Comparison of ENCODE assay signal across 14 mouse cellular contexts in genomic region chr7:87247926-87248325, GRCm38 (mm10). TPM values are rescaled to one million over a fixed set of nuclear protein-coding genes. Genes with fewer than 3 reads are reported as not detected.
DNase-seq lines count a peak whose midpoint lies in the region; ATAC-seq and TF ChIP-seq lines count a peak whose summit lies in the region.
"Had no signal": no experiment of that assay in that cellular context is flagged by ENCODE, and none has a peak within 500 bp of the region (broad histone marks: within the 10 kb centered on the region; RNA-seq: fewer than 3 reads in every experiment).

No protein-coding gene starts in this region.

- 23% methylated on average over 1 of the region's 1 CpGs for WGBS in lung, embryonic 15.5 days
- WGBS in lung, adult 2 months = 21% methylated on average over 1 of the region's 1 CpGs

- peak; percentile 28; the same call in 1 of the 2 replicates for ATAC-seq in lung, embryonic 15.5 days (ENCODE audit: borderline replicate concordance, extremely low read depth, low FRiP score, low TSS enrichment)
- ATAC-seq: intestine, embryonic 15.5 days had no signal

- H3K36me3 ChIP-seq in lung, embryonic 15.5 days = no peaks in the 10 kb centered on the region
- H3K36me3 ChIP-seq: intestine, embryonic 15.5 days; liver, embryonic 15.5 days; midbrain, embryonic 10.5 days had no signal

- H3K27me3 ChIP-seq in lung, embryonic 15.5 days = no peaks in the 10 kb centered on the region
- H3K27me3 ChIP-seq: intestine, embryonic 15.5 days; liver, embryonic 15.5 days had no signal

- intact Hi-C loops in gastrocnemius, adult 2 months (cut with DNase I) = no loop called here

- no peak for TF ChIP-seq POLR2A in lung, adult 2 months (IDR thresholded peaks at IDR 0.05; ENCODE audit: borderline replicate concordance, extremely low read depth, low read depth, low read length)

- H3K9me3 ChIP-seq in lung, embryonic 15.5 days = no peaks in the 10 kb centered on the region
- H3K9me3 ChIP-seq: intestine, embryonic 15.5 days; limb, embryonic 10.5 days; liver, embryonic 15.5 days; midbrain, embryonic 10.5 days had no signal

- H3K4me3 ChIP-seq in gastrocnemius, adult 2 months = peak overlapping the region; percentile 43
- no peak overlapping the region for H3K4me3 ChIP-seq in lung, embryonic 15.5 days
- no peak overlapping the region for H3K4me3 ChIP-seq in lung, adult 2 months (replicated peaks; ENCODE audit: extremely low read depth, low read depth, low read length)
- H3K4me3 ChIP-seq: liver, embryonic 15.5 days; midbrain, embryonic 10.5 days had no signal

- H3K27ac ChIP-seq in gastrocnemius, adult 2 months = no peak overlapping the region
- no peak overlapping the region for H3K27ac ChIP-seq in lung, embryonic 15.5 days
- H3K27ac ChIP-seq: intestine, embryonic 15.5 days; limb, embryonic 10.5 days; liver, embryonic 15.5 days; midbrain, embryonic 10.5 days had no signal

- no peak for TF ChIP-seq CTCF in gastrocnemius, adult 2 months (IDR thresholded peaks at IDR 0.05)
- TF ChIP-seq CTCF in lung, adult 2 months (IDR thresholded peaks at IDR 0.05; ENCODE audit: insufficient read depth, low read length) = no peak

- peaks cover 8% of the 10 kb centered on the region; the same call in 1 of the 2 replicates for H3K4me1 ChIP-seq in lung, embryonic 15.5 days
- H3K4me1 ChIP-seq in lung, adult 2 months (ENCODE audit: control insufficient read depth, insufficient read depth, low read length) = no peaks in the 10 kb centered on the region
- H3K4me1 ChIP-seq: intestine, embryonic 15.5 days; liver, embryonic 15.5 days had no signal

- H3K9ac ChIP-seq in lung, embryonic 15.5 days = no peak overlapping the region
- H3K9ac ChIP-seq: intestine, embryonic 15.5 days; liver, embryonic 15.5 days had no signal

- peak overlapping the region; percentile 72 for H3K4me2 ChIP-seq in lung, embryonic 15.5 days
- H3K4me2 ChIP-seq: liver, embryonic 15.5 days had no signal

- peak; percentile 28 for DNase-seq in gastrocnemius, adult 2 months
- no peak for DNase-seq in gastrocnemius, postnatal 25 days
- no peak for DNase-seq in lung, adult 2 months
- peak; percentile 50 for DNase-seq in kidney, postnatal 14 days
- peak; percentile 25 for DNase-seq in skeletal muscle tissue, adult 2 months (ENCODE audit: low read depth, low spot score)
- no peak for DNase-seq in layer of hippocampus, adult 9-11 months
- DNase-seq: cerebellum, postnatal 25 days; heart, postnatal 4 days; right cerebral cortex, postnatal 25 days had no signal

RNA-seq across cellular contexts. Expression of gene Nox4, which starts 2.0 kb away (rescaled TPM):
- total RNA-seq in gastrocnemius, adult 2 months (2021) = 1 to 10 TPM; 2.2 to 2.4 TPM
- total RNA-seq in gastrocnemius, postnatal 25 days (2021) = 1 to 10 TPM; 1.5 to 2.1 TPM
- 8.7 and 9.5 TPM in 2 replicates for polyA plus RNA-seq in lung, embryonic 15.5 days (2015; fragmentation: Nextera tagmentation; extraction: Ambion mirVana)
- polyA plus RNA-seq in lung, adult 2 months (2012; rRNA removed) = 14.8 and 20.7 TPM in 2 replicates

Comparison
In these comparisons a context has a peak if more than half of its experiments do, and no peak if none do; other contexts are left out.
1. DNase-seq: peak in gastrocnemius, adult 2 months (single experiment), kidney, postnatal 14 days (single experiment) and skeletal muscle tissue, adult 2 months (single experiment); none in gastrocnemius, postnatal 25 days (single experiment), lung, adult 2 months (single experiment) and layer of hippocampus, adult 9-11 months (single experiment).